Mouse (Mus musculus) kidney, adult 9 months (tissue): ENCODE measurements around the gene Zbtb7a.
A peak's percentile ranks its signal among the peaks of the same experiment; 100 is the strongest.

Experiments
- DNase-seq: peaks from one replicate; pipeline ENCODE4 v3.0.0; 2022

The Zbtb7a gene

GRCm38 (mm10) chr10:81134966-81135681, at the start of gene Zbtb7a:
Zbtb7a (plus strand) TSS chr10:81135220.
- DNase-seq = peak; percentile 74

GRCm38 (mm10) chr10:81087021-81087420, 48.0 kb upstream of the Zbtb7a start:
- DNase-seq = no peak

GRCm38 (mm10) chr10:81089216-81089615, 45.8 kb upstream of the Zbtb7a start:
- no peak for DNase-seq

GRCm38 (mm10) chr10:81090621-81091020, 44.4 kb upstream of the Zbtb7a start:
- DNase-seq = no peak

GRCm38 (mm10) chr10:81092465-81093250, 42.4 kb upstream of the Zbtb7a start:
- peak; percentile 90 for DNase-seq

GRCm38 (mm10) chr10:81094931-81095678, 39.9 kb upstream of the Zbtb7a start:
- no peak for DNase-seq

- peak; percentile 97 for DNase-seq
These were observed 29.4 kb upstream of the Zbtb7a start, which contains the start of gene Map2k2 for GRCm38 (mm10) chr10:81105565-81106112. Map2k2 (plus strand) TSS chr10:81105915.

- DNase-seq = peak; percentile 92
These were observed 28.8 kb upstream of the Zbtb7a start for GRCm38 (mm10) chr10:81106113-81106721.

- no peak for DNase-seq
These were observed 22.1 kb upstream of the Zbtb7a start for GRCm38 (mm10) chr10:81112946-81113345.

GRCm38 (mm10) chr10:81119625-81120024, 15.4 kb upstream of the Zbtb7a start:
- no peak for DNase-seq

GRCm38 (mm10) chr10:81120650-81121049, 14.4 kb upstream of the Zbtb7a start:
- no peak for DNase-seq

- no peak for DNase-seq
These were observed 12.1 kb upstream of the Zbtb7a start for GRCm38 (mm10) chr10:81122889-81123288.

GRCm38 (mm10) chr10:81123500-81123899, 11.5 kb upstream of the Zbtb7a start:
- no peak for DNase-seq

GRCm38 (mm10) chr10:81134181-81134587, 836 bp upstream of the Zbtb7a start:
- DNase-seq = peak; percentile 91

GRCm38 (mm10) chr10:81135831-81136705, 1.0 kb downstream of the Zbtb7a start:
- peak; percentile 81 for DNase-seq

GRCm38 (mm10) chr10:81136706-81137231, 1.7 kb downstream of the Zbtb7a start:
- peak; percentile 93 for DNase-seq

GRCm38 (mm10) chr10:81137252-81138130, 2.5 kb downstream of the Zbtb7a start:
- peak; percentile 100 for DNase-seq

GRCm38 (mm10) chr10:81138131-81138782, 3.2 kb downstream of the Zbtb7a start:
- DNase-seq = peak; percentile 52

GRCm38 (mm10) chr10:81138821-81139528, 4.0 kb downstream of the Zbtb7a start:
- no peak for DNase-seq
